Mouse (Mus musculus) frontal cortex, postnatal 36 days (tissue): ENCODE measurements around the gene Lcn12.
A peak's percentile ranks its signal among the peaks of the same experiment; 100 is the strongest.

Experiments
- DNase-seq, 2 experiments: peaks; one replicate each; pipeline ENCODE4 v3.0.0; 2022; ENCODE audit warnings: low spot score in 2 of 2

The Lcn12 gene

GRCm38 (mm10) chr2:25493476-25493961 lies at the start of gene Lcn12:
Gene Lcn12 (minus strand): TSS chr2:25493911.
- no peak for DNase-seq

GRCm38 (mm10) chr2:25541644-25542367 lies 48.1 kb upstream of the Lcn12 start:
- no peak for DNase-seq

- no peak for DNase-seq
These were observed 46.8 kb upstream of the Lcn12 start for GRCm38 (mm10) chr2:25540541-25540948.

GRCm38 (mm10) chr2:25536531-25536930 lies 42.8 kb upstream of the Lcn12 start:
- DNase-seq = no peak

GRCm38 (mm10) chr2:25534866-25535182 lies 41.1 kb upstream of the Lcn12 start:
- no peak for DNase-seq

GRCm38 (mm10) chr2:25534178-25534865 lies 40.6 kb upstream of the Lcn12 start:
- DNase-seq = no peak

- no peak for DNase-seq
These were observed 40.0 kb upstream of the Lcn12 start for GRCm38 (mm10) chr2:25533707-25534106.

GRCm38 (mm10) chr2:25526510-25527302 lies 33.0 kb upstream of the Lcn12 start:
- no peak for DNase-seq

- DNase-seq = no peak
These were observed 16.2 kb upstream of the Lcn12 start for GRCm38 (mm10) chr2:25509912-25510311.

GRCm38 (mm10) chr2:25506964-25507363 lies 13.3 kb upstream of the Lcn12 start:
- no peak for DNase-seq

- DNase-seq = no peak
These were observed 12.1 kb upstream of the Lcn12 start for GRCm38 (mm10) chr2:25505860-25506259.

GRCm38 (mm10) chr2:25505000-25505399 lies 11.3 kb upstream of the Lcn12 start:
- no peak for DNase-seq

- DNase-seq = no peak
These were observed 10.8 kb upstream of the Lcn12 start for GRCm38 (mm10) chr2:25504538-25504937.

GRCm38 (mm10) chr2:25502726-25503125 lies 9.0 kb upstream of the Lcn12 start:
- DNase-seq = no peak

GRCm38 (mm10) chr2:25501593-25502486 lies 8.1 kb upstream of the Lcn12 start, which contains the start of gene C8g:
Gene C8g (minus strand): TSS chr2:25501719.
- DNase-seq = no peak

GRCm38 (mm10) chr2:25500576-25501405 lies 7.1 kb upstream of the Lcn12 start, which contains the start of gene Fbxw5:
Gene Fbxw5 (plus strand): TSS chr2:25500750.
- DNase-seq = peak; percentile 75 to 76

GRCm38 (mm10) chr2:25500071-25500575 lies 6.4 kb upstream of the Lcn12 start:
- DNase-seq = no peak

GRCm38 (mm10) chr2:25498622-25499478 lies 5.1 kb upstream of the Lcn12 start:
- DNase-seq = no peak
